Mouse (Mus musculus): ENCODE data around the gene Aacs.
A peak's percentile ranks its signal among the peaks of the same experiment; 100 is the strongest.

Aacs gene

DNA sequence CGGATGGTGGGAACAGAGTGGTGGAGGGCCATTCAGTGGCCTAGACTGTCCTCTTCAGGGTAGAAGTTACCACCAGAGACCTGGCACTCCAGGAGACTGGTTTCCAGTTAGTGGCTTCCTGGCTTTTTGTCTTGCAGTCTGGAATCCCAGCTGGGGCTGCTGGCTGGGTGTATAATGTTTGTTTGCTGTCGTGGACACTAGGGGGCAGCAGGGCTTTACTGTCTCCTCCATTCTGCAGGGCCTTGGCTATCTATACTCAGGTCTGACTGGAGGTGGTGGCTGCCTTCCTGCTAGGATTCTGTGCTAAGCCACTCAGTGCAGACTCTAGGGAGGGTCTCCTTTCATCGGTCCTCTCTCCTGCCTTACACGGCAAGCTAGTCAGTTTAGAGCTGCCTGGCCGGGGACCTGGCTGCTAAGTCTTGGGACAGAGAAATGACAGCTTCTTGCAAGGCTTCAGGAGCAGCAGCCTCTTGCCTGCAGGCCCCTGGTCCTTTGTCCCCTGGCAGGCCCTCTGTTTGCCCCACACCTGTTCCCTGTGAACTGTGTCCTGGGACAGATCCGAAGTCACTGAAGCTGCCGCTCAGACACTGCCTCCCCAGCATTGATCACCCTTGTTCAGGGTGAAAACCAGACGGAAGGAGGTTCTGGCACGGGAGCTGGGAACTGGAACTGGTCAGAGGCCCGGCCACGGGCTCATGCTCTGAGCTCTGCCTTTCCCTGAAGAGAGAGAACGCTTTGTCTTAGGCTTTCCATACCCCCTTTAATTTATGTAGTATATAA lies 22.4 kb downstream of the Aacs start:
- no peak for DNase-seq

DNA sequence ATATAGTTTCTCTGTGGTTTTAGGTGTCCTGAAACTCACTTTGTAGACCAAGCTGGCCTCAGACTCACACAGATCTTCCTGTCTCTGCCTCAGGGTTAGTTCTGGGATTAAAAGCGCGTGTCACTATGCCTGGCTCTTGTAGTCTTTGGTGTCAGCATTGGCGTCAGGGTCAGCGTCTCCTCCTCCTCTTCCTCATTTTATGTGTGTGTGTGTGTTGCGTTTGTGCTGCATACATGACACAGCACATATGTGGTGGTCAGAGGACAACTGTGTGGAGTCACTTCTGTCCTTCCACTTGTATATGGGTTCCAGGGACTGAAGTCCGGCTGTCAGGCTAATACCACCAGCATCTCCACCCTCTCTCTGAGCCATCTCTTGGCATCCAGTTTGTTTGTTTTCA lies 25.9 kb downstream of the Aacs start:
- DNase-seq = no peak

- no peak for DNase-seq
Observed at GRCm38 (mm10) chr5:125502186-125502585, 26.6 kb downstream of the Aacs start.

DNA sequence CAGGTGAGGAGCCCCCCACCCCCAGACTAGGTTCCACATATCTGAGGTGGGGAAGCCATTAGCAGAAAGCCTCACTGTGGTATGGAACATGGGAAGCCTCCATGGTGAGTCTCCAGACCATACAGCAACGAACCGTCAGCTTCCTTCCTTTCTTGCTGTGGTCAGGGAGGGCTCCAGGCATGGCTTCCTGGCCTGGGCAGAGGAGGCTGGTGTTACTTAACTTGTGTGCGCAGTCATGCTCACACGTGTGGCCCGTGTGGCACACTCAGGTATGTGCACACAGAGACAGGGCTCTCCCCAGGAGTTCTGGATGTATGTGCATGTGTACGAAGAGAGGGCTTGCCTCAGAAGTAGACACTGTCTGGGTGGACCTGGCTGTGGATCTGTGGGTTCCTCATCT lies 28.0 kb downstream of the Aacs start:
- no peak for DNase-seq

DNA sequence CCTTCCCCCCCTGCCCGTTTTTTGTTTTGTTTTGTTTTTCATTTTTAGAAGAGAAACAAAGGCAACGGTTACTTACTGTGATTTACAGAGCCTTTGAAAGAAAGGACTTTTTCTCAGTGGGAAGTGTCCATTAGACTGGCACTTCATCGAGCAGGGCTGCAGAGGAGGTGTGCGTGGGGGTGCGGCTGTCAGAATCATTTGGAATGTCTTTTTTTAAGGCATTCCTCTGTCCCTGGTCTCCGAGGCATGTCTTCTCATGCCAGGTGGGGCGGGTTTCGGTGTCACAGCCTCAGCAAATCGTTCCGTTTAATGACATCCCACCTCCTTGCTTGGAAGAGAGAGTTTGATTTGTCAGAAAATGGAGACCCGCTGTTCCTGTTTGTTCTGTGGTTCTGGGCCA lies 29.1 kb downstream of the Aacs start:
- no peak for DNase-seq

DNA sequence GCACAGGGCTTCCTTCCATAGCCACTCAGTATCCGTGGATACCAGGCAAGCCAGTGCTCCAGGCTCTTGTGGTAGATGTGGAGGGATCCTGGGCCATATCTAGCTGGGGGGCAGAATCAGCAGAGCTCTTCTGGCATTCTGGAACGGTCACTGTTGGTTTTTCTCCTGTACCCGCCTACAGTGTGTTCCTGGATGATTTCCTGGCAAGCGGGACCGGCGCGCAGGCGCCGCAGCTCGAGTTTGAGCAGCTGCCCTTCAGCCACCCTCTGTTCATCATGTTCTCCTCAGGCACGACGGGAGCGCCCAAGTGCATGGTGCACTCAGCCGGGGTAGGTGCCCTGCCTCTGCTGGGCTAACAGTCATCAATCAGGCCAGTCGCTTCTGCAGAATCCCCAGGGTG lies 30.4 kb downstream of the Aacs start:
- no peak for DNase-seq

- DNase-seq = no peak
Observed at GRCm38 (mm10) chr5:125507582-125507981, 32.0 kb downstream of the Aacs start.

DNA sequence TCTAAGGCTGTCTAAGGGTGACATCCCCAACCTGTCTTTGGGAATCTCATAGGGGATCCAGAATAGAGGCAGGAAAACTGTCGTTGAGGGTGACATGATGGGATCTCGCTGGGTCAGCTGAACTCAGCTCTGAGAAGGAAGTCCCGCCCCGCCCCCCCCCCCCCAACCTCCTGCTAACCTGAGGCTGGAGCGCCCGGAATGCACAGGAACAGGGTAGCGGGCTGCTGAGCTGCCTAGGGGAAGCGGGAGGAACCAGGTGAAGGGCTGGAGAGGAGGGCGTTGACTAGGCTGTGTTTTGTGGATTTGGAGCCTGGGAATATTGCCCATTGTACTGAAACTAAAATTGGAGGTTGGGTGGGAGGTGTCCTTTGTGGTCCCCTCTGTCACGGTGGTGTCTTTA lies 32.4 kb downstream of the Aacs start:
- DNase-seq = no peak

- DNase-seq = no peak
Observed at GRCm38 (mm10) chr5:125509541-125509940, 33.9 kb downstream of the Aacs start.

- no peak for DNase-seq
Observed at GRCm38 (mm10) chr5:125515006-125515405, 39.4 kb downstream of the Aacs start.

GRCm38 (mm10) chr5:125518640-125519039 lies 43.0 kb downstream of the Aacs start:
- DNase-seq = no peak

DNA sequence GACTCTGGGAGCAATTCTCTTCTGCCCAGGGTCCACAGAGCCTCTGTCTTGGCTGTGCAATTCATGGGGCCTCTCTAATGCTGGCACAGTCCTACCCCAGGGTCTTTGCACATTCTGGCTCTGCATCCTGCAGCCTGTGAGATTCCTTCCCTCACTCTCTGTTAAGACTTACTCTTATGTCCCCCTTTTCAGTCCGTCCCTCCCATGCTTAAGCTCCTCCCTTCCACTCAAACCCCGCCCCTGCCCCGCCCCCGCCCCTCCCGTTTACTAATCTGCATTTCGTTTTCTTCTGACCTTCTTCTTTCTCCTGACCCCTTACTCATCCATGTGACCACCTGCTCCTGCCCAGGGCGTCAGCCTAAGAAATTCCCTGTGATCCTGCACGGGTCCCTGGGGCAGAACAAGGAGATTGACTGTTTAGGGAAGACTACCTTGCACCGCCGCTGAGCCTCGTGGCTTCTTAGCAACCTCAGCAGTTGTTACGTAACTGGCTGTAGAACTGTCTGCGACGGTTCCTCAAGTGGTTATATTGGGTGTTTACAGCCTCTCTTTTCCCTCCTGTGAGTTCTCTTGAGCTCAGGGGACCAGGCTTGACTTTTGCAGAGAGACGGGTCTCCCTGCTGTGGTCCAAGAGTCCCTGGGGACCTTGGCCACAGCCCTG lies 45.4 kb downstream of the Aacs start:
- DNase-seq = no peak

DNA sequence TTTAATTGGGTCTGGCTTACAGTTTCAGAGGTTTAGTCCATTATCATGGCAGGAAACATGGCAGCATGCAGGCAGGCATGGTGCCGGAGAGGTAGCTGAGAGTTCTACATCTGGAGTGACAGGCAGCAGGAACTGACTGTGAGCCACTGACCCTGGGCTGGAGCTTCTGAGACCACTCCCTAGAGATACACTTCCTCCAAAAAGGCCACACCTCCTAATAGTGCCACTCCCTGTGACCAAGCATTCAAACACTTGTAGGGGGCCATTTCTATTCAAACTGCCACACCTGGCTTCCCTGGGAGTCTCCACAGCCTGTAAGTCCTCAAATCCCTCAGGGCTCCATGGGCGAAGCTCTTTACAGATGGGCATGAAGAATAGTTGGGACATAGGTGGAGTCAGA lies 47.7 kb downstream of the Aacs start:
- no peak for DNase-seq

DNA sequence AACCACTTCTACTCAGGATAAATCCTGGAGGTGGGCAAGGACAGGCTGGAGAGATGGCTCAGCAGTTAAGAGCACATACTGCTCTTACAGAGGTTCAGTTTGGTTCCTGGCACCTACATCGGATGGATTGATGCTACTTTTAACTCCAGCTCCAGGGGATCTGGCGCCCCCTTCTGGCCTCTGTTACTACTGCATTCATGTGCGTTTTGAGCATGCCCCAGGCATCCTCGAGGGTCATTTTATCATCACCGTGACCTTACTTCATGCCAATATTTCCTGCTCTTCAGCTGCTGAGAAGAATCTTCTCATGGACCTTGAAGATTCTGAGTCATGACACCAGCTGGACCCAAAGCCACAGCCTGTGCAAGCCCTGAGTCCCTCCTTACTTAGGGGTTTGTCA lies 49.9 kb downstream of the Aacs start:
- DNase-seq = no peak

DNA sequence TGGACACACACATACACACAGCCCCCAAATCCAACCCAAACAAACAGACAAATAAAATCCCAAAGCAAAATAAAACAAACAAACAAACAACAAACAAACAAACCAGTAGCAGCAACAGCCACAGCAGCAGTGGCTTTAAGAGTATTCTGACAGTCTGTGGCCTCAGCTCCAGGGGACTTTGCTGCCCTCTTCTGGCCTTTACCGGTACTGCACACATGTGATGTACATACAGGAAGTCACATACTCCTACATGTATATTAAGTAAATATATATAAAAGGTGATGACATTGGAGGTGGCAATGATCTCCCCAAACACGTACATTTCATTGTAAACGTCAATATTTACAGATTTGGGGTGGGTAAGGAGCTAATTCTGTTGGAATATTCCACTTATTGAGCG lies 50.9 kb downstream of the Aacs start:
- DNase-seq = no peak

GRCm38 (mm10) chr5:125529109-125529508 lies 53.5 kb downstream of the Aacs start:
- DNase-seq = peak; percentile 24 to 34

DNA sequence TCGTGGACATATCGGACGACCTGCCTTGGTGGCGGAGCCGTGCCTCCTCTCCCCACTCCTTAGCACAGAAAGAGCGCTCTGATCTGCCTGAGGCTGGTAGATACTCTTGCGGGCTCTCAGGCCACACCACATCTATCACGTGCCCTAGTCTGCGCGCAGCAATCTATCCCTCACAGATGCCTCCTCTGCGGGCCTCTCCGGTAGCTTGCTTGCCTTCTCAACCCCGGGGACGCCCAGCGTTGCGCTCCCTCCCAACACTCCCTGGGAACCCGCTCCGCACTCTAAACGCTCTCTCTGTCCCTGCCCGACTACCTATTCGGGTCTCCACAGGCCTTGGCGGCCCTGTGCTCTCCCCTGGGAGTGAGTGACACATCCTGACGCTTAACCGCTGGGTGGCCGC lies 56.0 kb downstream of the Aacs start, which contains the start of gene Tmem132b:
Gene Tmem132b, plus strand, starts transcription at position 141 of the 400 bp plus-strand sequence.
- no peak for DNase-seq

DNA sequence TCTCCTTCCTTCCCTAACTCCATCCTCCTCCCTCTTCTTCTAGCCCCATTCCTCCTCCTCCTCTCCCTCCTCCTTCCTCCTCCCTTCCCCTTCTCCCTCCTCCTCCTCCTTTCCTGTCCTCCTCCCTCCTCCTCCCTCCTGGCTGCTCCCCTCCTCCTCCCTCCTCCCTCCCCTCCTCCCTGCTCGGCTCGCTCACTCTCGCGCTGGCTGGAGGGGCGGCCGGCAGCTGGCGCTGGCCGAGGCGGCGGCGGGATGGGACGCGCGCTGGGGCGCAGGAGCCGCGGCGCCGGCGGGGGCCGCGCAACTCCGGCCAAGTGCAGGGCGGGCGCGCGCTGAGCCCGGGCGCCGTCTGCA lies 56.6 kb downstream of the Aacs start:
- DNase-seq = no peak

GRCm38 (mm10) chr5:125532545-125533224 lies 57.1 kb downstream of the Aacs start:
- no peak for DNase-seq

- no peak for DNase-seq
Observed at GRCm38 (mm10) chr5:125533225-125533900, 57.7 kb downstream of the Aacs start.

DNA sequence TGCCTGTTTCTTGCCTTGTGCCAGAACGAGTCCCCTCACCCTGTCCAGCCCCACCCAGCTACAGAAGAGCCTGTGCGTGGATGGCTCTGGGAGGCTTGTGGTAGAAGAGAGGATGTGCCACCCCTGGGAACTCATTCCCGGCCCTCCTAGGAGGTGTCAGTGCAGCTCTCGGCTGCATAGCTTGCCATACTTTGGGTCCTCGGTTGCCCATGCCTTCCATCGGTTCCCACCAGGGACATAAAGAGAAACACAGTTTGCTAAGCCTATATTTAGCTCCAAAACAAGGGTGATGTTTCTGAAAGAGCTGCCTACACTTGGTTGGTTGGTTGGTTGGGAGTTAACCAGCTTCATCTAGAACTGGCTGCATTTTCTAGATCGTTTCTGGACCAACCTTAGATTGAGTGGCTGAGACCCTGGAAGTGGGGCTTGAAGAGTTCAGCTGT lies 58.6 kb downstream of the Aacs start:
- DNase-seq = no peak

GRCm38 (mm10) chr5:125534611-125535324 lies 59.2 kb downstream of the Aacs start:
- no peak for DNase-seq

DNA sequence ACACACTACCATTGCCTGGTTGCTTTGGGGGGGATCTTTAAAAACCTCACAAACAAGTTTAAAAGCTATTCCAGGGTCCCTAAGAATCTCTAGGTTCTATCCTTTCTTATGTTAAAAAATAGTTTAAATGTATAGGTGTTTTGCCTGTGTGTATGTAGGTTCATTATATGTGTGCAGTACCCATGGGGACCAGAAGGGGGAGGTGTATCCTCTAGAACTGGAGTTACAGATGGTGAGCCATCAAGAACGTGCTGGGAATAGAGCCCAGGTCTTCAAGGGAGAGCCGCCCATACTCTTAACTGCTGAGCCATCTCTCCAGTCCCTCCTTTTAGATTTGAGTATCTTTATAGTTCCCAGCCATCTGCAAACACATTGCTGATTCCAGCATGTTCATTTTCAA lies 69.5 kb downstream of the Aacs start:
- no peak for DNase-seq

Data from thymus, adult 18-20 months (tissue).